Mouse (Mus musculus): Measurements from ENCODE around the gene Tmem190.

GRCm38 (mm10) chr7:4776861-4777830, 5.6 kb upstream of the Tmem190 start:
- TF ChIP-seq CTCF (IDR thresholded peaks at IDR 0.05; ENCODE audit: low read depth) (no peak), EP300 (IDR thresholded peaks at IDR 0.05; ENCODE audit: low read depth) (no peak)
